Mouse (Mus musculus): ENCODE measurements around the gene Elavl3.

The Elavl3 gene

GRCm38 (mm10) chr9:22051958-22052254 lies at the start of gene Elavl3:
Gene Elavl3, minus strand, starts transcription at chr9:22052023.
- TF ChIP-seq GATA4 (IDR thresholded peaks at IDR 0.05; ENCODE audit: insufficient replicate concordance, low read length) = no peak

DNA sequence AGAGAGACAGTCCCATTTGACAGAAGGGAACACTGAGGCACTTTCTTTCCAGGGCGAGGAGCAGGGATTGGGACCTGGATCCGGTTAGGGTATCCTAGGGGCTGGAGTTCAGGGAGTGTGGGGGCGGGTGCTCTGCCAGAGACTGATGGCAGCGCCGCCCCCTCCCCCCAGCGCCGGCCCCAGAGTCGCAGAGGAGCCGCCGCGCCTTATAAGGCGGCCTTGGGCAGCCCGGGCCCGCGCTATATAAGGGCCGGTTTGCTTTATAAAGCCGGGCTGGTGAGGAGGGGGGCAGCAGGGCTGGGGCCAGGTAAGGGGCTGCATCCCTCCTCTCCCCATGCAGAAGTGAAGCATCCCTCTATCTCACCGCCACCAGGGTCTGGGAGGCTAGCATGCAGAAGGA lies 48.1 kb upstream of the Elavl3 start:
- no peak for TF ChIP-seq GATA4 (IDR thresholded peaks at IDR 0.05; ENCODE audit: insufficient replicate concordance, low read length)

DNA sequence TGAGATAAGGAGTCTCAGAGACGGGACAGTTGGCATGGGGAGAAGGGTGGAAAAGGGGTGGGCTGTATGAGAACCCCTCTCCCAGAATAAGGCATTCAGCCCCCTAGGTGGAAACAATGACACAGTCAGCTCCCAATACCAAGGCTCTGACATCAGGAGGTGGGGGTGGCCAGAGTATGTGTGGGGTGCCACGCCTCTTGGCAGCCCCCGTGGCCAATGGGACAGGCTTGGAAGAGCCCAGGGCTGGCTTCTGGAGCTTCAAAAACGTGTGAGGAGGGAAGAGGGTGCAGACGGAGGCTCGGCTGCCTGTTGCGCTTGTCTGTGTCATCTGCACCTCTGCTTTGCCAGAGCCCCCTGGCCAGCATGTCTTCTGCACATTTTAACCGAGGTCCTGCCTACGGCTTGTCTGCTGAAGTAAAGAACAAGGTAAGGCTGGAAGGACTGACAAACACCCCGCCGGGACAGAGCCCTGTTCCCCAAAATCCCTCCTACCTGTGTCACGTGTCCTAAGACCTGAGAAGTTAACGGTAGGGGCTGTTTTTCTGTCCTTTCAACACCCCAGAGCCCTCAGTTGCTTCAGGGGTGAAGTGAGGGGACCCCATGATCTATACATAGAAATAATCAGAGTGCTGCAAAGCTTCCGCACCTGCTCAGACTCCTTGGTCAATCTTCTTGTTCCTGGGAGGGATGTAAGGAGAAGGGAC lies 47.3 kb upstream of the Elavl3 start, which contains the start of gene Cnn1:
TSS of gene Cnn1 (plus strand) at position 224 of the 704 bp plus-strand sequence.
- no peak for TF ChIP-seq GATA4 (IDR thresholded peaks at IDR 0.05; ENCODE audit: insufficient replicate concordance, low read length)

- TF ChIP-seq GATA4 (IDR thresholded peaks at IDR 0.05; ENCODE audit: insufficient replicate concordance, low read length) = no peak
Observed at GRCm38 (mm10) chr9:22095854-22096307, 44.1 kb upstream of the Elavl3 start.

- no peak for TF ChIP-seq GATA4 (IDR thresholded peaks at IDR 0.05; ENCODE audit: insufficient replicate concordance, low read length)
Observed at GRCm38 (mm10) chr9:22092746-22093145, 40.9 kb upstream of the Elavl3 start.

- no peak for TF ChIP-seq GATA4 (IDR thresholded peaks at IDR 0.05; ENCODE audit: insufficient replicate concordance, low read length)
Observed at GRCm38 (mm10) chr9:22089986-22090385, 38.2 kb upstream of the Elavl3 start.

GRCm38 (mm10) chr9:22089281-22089680 lies 37.5 kb upstream of the Elavl3 start:
- no peak for TF ChIP-seq GATA4 (IDR thresholded peaks at IDR 0.05; ENCODE audit: insufficient replicate concordance, low read length)

- TF ChIP-seq GATA4 (IDR thresholded peaks at IDR 0.05; ENCODE audit: insufficient replicate concordance, low read length) = no peak
Observed at GRCm38 (mm10) chr9:22087034-22087618, 35.3 kb upstream of the Elavl3 start.

DNA sequence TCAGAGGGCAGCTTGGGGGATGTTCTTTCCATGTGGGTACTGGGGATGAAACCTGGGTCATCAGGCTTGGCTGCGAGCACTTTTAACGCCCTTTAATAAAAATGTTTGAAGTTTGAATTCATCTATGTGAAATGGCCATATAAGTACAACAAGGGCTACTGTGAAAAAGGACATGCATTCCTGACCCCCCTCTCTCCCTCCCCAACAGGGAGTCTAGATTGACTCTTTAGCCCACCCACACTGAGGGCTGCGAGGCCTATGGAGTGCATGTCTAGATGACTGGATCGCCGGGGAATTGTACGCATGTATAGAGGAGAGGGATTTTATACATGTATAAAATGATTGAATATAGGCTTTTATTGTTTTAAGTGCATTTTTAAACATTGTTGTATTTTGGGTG lies 34.2 kb upstream of the Elavl3 start:
- no peak for TF ChIP-seq GATA4 (IDR thresholded peaks at IDR 0.05; ENCODE audit: insufficient replicate concordance, low read length)

DNA sequence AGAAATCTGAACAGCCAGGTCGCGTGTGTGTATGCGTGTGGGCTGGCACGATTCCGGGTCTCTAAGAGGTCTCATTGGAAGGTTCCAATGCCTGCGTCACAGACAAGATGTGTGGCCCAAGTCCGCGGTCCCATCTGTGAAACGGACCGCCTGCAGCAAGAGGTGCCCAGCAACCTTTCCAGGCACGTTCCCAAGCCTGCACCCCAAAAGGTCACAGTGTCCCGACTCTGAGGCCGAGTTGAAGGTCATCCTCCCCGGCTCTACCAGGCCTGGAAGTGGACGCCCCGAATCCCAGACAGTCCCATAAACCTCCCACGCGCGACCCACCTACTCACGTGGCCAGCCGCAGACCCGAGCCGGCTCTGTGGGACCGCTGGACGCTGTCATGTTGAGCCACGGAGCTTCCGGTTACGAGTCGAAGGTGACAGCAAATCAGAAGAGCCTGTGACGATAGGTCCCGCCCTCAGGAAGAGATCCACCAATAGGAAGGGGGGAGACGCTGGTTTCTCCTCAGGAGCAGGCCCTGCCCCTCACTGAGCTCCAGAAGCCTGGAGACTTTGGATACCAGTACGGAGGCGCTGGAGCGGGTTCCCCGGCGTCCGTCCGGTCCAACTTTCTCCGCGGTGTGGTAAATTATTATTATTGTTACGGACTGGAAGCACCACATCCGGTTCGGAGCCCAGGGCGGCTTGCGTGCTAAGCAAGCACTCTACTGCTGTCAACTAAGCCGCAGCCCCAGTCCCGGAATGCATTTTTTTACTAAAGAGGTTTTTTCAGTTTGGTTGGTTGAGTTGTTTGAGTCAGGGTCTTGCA lies 33.4 kb upstream of the Elavl3 start, which contains the start of gene Ecsit:
TSS of gene Ecsit (minus strand) at position 417 of the 813 bp plus-strand sequence.
- no peak for TF ChIP-seq GATA4 (IDR thresholded peaks at IDR 0.05; ENCODE audit: insufficient replicate concordance, low read length)

- TF ChIP-seq GATA4 (IDR thresholded peaks at IDR 0.05; ENCODE audit: insufficient replicate concordance, low read length) = no peak
Observed at GRCm38 (mm10) chr9:22084667-22085021, 32.8 kb upstream of the Elavl3 start.

DNA sequence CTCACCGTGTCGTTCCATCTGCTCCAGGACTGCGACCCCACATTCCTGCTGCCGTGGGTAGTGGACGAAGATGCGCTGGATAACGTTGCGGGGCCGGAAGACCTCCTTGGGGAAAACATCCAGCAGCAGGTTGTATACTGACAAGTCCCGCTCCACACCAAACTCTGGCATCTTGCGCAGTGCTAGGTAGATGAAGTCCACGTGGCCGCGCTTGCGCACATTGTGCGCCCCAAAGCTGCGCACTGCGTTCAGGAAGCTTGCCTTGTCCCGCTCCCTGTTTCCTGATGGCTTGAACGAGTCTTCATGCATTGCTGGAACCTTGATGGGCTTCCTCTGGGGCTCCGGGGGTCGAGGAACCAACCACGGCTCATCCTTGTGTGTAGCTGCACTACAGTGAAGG lies 24.4 kb upstream of the Elavl3 start:
- TF ChIP-seq GATA4 (IDR thresholded peaks at IDR 0.05; ENCODE audit: insufficient replicate concordance, low read length) = no peak

GRCm38 (mm10) chr9:22072276-22072675 lies 20.5 kb upstream of the Elavl3 start:
- TF ChIP-seq GATA4 (IDR thresholded peaks at IDR 0.05; ENCODE audit: insufficient replicate concordance, low read length) = no peak

DNA sequence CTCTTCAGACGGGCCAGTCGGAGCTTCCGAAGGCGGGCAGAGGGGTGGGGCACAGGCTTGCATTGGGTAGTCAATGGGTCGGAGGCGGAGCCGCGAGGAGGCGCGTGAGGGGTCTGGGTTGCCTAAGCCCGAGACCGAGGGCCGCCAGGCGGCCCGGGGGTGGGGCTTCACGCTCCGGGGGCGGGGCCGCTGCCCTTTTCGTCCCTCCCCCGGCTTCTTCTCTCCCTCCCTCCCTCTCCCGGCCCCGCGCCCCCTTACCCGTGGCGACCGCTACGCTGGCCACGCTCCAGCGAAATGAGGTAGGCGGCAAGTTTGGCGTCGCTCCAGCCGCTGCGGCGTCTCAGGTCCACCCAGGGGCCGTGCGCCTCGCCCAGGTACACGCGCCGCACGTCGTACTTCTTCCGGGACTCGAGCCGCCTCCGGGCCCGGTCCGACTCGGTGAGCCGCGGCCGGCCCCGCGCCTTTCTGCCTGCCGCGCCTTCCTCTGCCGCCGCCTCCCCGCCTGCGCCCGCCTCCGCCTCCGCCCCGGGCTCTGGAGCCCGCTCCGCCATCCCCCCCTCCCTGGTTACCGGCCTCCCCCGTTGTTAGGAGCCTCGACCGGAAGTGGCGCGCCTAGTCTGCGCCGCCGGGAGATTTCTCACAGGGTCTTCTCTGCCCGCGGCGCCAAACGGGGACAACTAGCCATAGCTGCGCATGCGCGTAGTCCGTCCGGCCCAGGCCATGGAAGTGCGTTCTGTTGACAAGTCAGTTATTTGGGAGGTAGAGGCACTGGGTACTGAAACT lies 19.2 kb upstream of the Elavl3 start, which contains the start of the genes Gm49318 and Zfp653:
TSS of gene Gm49318 (minus strand) at position 469 of the 783 bp plus-strand sequence.
TSS of gene Zfp653 (minus strand) at position 586 of the 783 bp plus-strand sequence.
- peak; percentile 8; the same call in 1 of the 2 replicates for TF ChIP-seq GATA4 (IDR thresholded peaks at IDR 0.05; ENCODE audit: insufficient replicate concordance, low read length)

Data from liver, adult (tissue).